Mouse (Mus musculus): ENCODE results near the gene Tysnd1.

Gene Tysnd1

GRCm38 (mm10) chr10:61689405-61689804 is 5.9 kb upstream of the Tysnd1 start:
- DNase-seq (ENCODE audit: low spot score in 2 of 2) = no peak

- DNase-seq (ENCODE audit: low spot score in 2 of 2) = no peak
Observed at GRCm38 (mm10) chr10:61693563-61693962, 1.8 kb upstream of the Tysnd1 start.

GRCm38 (mm10) chr10:61695703-61696559 is 617 bp downstream of the Tysnd1 start:
- DNase-seq (ENCODE audit: low spot score in 2 of 2) = peak; percentile 37 to 80

- DNase-seq (ENCODE audit: low spot score in 2 of 2) = peak in 1 of 2 experiments; percentile 70
Observed at GRCm38 (mm10) chr10:61696560-61696823, 1.2 kb downstream of the Tysnd1 start.

- DNase-seq (ENCODE audit: low spot score in 2 of 2) = no peak
Observed at GRCm38 (mm10) chr10:61697028-61697427, 1.7 kb downstream of the Tysnd1 start.

- no peak for DNase-seq (ENCODE audit: low spot score in 2 of 2)
Observed at GRCm38 (mm10) chr10:61704663-61705062, 9.3 kb downstream of the Tysnd1 start.

GRCm38 (mm10) chr10:61706412-61707375 is 11.4 kb downstream of the Tysnd1 start:
- no peak for DNase-seq (ENCODE audit: low spot score in 2 of 2)

GRCm38 (mm10) chr10:61713601-61714000 is 18.3 kb downstream of the Tysnd1 start:
- no peak for DNase-seq (ENCODE audit: low spot score in 2 of 2)

GRCm38 (mm10) chr10:61714146-61714545 is 18.8 kb downstream of the Tysnd1 start:
- no peak for DNase-seq (ENCODE audit: low spot score in 2 of 2)

- DNase-seq (ENCODE audit: low spot score in 2 of 2) = peak; percentile 59 to 81
Observed at GRCm38 (mm10) chr10:61714771-61715461, 19.6 kb downstream of the Tysnd1 start, which contains the start of gene Aifm2. Gene Aifm2 (plus strand): TSS chr10:61715263.

- no peak for DNase-seq (ENCODE audit: low spot score in 2 of 2)
Observed at GRCm38 (mm10) chr10:61715462-61715837, 20.1 kb downstream of the Tysnd1 start.

- no peak for DNase-seq (ENCODE audit: low spot score in 2 of 2)
Observed at GRCm38 (mm10) chr10:61715996-61716864, 20.9 kb downstream of the Tysnd1 start.

- DNase-seq (ENCODE audit: low spot score in 2 of 2) = no peak
Observed at GRCm38 (mm10) chr10:61717406-61718296, 22.3 kb downstream of the Tysnd1 start.

GRCm38 (mm10) chr10:61720331-61720730 is 25.0 kb downstream of the Tysnd1 start:
- no peak for DNase-seq (ENCODE audit: low spot score in 2 of 2)

- no peak for DNase-seq (ENCODE audit: low spot score in 2 of 2)
Observed at GRCm38 (mm10) chr10:61722215-61722614, 26.9 kb downstream of the Tysnd1 start.

- DNase-seq (ENCODE audit: low spot score in 2 of 2) = no peak
Observed at GRCm38 (mm10) chr10:61723271-61723670, 28.0 kb downstream of the Tysnd1 start.

- no peak for DNase-seq (ENCODE audit: low spot score in 2 of 2)
Observed at GRCm38 (mm10) chr10:61729181-61729580, 33.9 kb downstream of the Tysnd1 start.

- DNase-seq (ENCODE audit: low spot score in 2 of 2) = no peak
Observed at GRCm38 (mm10) chr10:61730171-61730570, 34.9 kb downstream of the Tysnd1 start.

- DNase-seq (ENCODE audit: low spot score in 2 of 2) = peak in 1 of 2 experiments; percentile 62
Observed at GRCm38 (mm10) chr10:61734377-61734776, 39.1 kb downstream of the Tysnd1 start.

GRCm38 (mm10) chr10:61736671-61737078 is 41.4 kb downstream of the Tysnd1 start:
- DNase-seq (ENCODE audit: low spot score in 2 of 2) = no peak

Measured in spleen, postnatal 4 days (tissue).